Mouse (Mus musculus): ENCODE measurements around the gene Olfr410.

Gene Olfr410

DNA sequence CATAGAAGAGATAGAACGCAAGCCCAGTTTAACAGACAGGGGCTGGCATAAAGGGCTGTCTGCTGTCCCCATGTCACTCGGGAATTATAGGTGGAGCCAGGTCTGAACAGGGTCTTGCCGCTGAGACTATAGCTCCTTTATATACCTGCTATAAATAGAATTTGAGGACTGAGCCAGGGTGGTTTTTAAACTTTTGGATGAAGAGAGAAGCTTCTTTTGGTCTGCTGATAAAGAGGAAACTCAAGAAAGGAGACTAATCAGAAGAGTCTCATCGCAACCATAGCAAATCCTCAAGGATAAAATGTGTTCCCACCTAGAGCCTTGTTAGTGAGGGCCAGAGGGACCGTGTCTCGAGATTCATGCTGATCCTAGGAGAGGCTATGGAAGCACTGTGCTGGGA, at the start of gene Olfr410:
Olfr410 (minus strand) TSS at position 101 of the 400 bp plus-strand sequence.
- DNase-seq (ENCODE audit: low spot score in 2 of 2), result no peak

- no peak for DNase-seq (ENCODE audit: low spot score in 2 of 2)
Measured at GRCm38 (mm10) chr11:74387203-74387602, 49.4 kb upstream of the Olfr410 start.

- no peak for DNase-seq (ENCODE audit: low spot score in 2 of 2)
Measured at GRCm38 (mm10) chr11:74385674-74386073, 47.8 kb upstream of the Olfr410 start.

GRCm38 (mm10) chr11:74379166-74379873, 41.5 kb upstream of the Olfr410 start:
- no peak for DNase-seq (ENCODE audit: low spot score in 2 of 2)

DNA sequence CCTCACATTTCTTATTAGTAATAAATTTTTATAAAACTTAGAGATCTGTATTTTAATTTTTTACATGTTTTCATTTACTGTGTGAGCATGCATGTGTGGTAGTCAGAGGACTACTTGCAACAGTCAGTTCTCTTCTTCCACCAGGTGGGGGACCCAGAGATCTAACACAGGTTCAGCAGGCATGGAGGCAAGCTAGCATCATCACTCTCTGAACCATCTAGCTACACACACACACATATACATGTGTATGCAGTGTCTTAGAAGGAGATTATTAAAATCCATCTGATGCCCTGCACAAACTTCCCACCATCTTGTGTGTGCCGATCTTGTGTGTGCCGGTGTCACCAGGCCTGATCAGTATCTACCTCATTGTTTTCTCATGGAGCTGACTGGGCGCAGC, 39.0 kb upstream of the Olfr410 start:
- DNase-seq (ENCODE audit: low spot score in 2 of 2), result peak; percentile 5 to 6

GRCm38 (mm10) chr11:74371393-74372100, 33.7 kb upstream of the Olfr410 start:
- DNase-seq (ENCODE audit: low spot score in 2 of 2), result peak in 1 of 2 experiments; percentile 5

DNA sequence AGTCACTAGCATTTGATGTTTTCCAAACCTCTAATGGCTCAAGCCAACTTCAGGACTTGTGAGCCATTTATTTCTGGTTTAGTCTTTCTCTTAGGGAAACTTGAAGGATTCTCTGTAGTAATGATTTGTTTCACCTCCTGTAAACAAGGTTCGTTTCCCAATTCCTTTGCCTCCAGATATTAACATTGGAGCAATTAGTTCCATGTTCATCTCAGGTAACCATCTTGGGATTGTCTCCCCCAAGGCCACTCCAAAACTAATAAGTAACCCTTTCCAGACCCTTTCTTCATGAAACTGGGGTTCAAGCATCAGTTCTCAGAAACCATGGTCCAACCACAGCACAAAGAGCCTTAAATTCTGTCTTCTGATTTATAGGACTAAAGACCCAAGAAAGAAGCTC, 23.9 kb upstream of the Olfr410 start, which contains the start of gene Olfr412:
Olfr412 (plus strand) TSS at position 301 of the 400 bp plus-strand sequence.
- no peak for DNase-seq (ENCODE audit: low spot score in 2 of 2)

- DNase-seq (ENCODE audit: low spot score in 2 of 2), result no peak
Measured at GRCm38 (mm10) chr11:74352550-74352949, 14.7 kb upstream of the Olfr410 start, which contains the start of gene Olfr411. TSS of gene Olfr411 (minus strand) at chr11:74352650.

GRCm38 (mm10) chr11:74328781-74329180, 9.1 kb downstream of the Olfr410 start:
- no peak for DNase-seq (ENCODE audit: low spot score in 2 of 2)

GRCm38 (mm10) chr11:74326044-74326443, 11.8 kb downstream of the Olfr410 start:
- DNase-seq (ENCODE audit: low spot score in 2 of 2), result no peak

- no peak for DNase-seq (ENCODE audit: low spot score in 2 of 2)
Measured at GRCm38 (mm10) chr11:74287256-74287655, 50.6 kb downstream of the Olfr410 start.

DNA sequence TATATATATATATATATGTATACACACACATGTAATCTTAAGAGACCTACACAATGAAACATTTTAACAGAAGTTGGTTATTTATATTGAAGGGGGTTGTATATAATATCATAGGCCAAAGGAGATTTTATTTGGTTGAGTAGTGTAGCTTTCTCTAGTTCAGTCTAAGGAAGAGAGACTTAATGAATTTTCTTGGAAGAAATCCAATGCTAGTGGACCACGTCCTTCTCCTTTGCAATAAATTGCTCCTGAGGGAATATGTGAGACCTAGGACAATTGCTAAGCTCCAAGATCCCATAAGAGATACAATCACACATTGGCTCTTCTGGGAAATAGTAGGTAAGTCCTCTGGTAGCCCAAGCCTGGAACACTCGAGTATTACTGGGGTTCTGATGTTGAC, 54.4 kb downstream of the Olfr410 start, which contains the start of gene Olfr59:
Olfr59 (plus strand) TSS at position 301 of the 400 bp plus-strand sequence.
- DNase-seq (ENCODE audit: low spot score in 2 of 2), result no peak

Data from spleen, postnatal 36 days (tissue).